Mouse (Mus musculus) MEL (cell line): Measurements from ENCODE around the gene Rpl7a. TPM values are rescaled to one million over a fixed set of nuclear protein-coding genes. Genes with fewer than 3 reads are reported as not detected.

Experiments used
- DNase-seq: peaks from one replicate; pipeline ENCODE4 v3.0.0; 2011; ENCODE audit warnings: low read depth, low spot score
- H3K27ac ChIP-seq: 2 replicates; pipeline ENCODE4 v1.5.1; 2012; ENCODE audit warnings: low read depth, mild to moderate bottlenecking, control low read depth, low read length, moderate library complexity; ENCODE audit not compliant: control insufficient read depth
- H3K27me3 ChIP-seq, 2 experiments: fragments of 150-350 bp in 1 of 2; sonication (generic) in 1 of 2; 2 replicates each; pipeline ENCODE4 v1.6.1; 2012; ENCODE audit warnings: low read length in 2 of 2, mild to moderate bottlenecking in 2 of 2, improper control_type of control experiment in 1 of 2, moderate library complexity in 1 of 2; ENCODE audit not compliant: insufficient read depth in 2 of 2, control insufficient read depth in 1 of 2
- H3K36me3 ChIP-seq, 2 experiments: 2 replicates each; pipeline ENCODE4 v1.6.1; 2012 to 2014; ENCODE audit warnings: low read length in 2 of 2, improper control_type of control experiment in 1 of 2, inconsistent platforms in 1 of 2, mild to moderate bottlenecking in 1 of 2; ENCODE audit not compliant: insufficient read depth in 2 of 2, control insufficient read depth in 1 of 2
- H3K4me1 ChIP-seq, 2 experiments: fragments of 150-350 bp in 1 of 2; sonication (generic) in 1 of 2; 2 replicates each; pipeline ENCODE4 v1.6.1; 2012; ENCODE audit warnings: low read length in 2 of 2, improper control_type of control experiment in 1 of 2, mild to moderate bottlenecking in 1 of 2; ENCODE audit not compliant: insufficient read depth in 2 of 2, control insufficient read depth in 1 of 2
- H3K4me3 ChIP-seq, 2 experiments: fragments of 150-350 bp in 1 of 2; sonication (generic) in 1 of 2; 2 replicates each; pipeline ENCODE4 v1.5.1; 2012; ENCODE audit warnings: low read depth in 2 of 2, low read length in 2 of 2, mild to moderate bottlenecking in 2 of 2, moderate library complexity in 2 of 2, control low read depth in 1 of 2, improper control_type of control experiment in 1 of 2; ENCODE audit not compliant: control insufficient read depth in 1 of 2, insufficient read depth in 1 of 2
- H3K79me2 ChIP-seq: 2 replicates; pipeline ENCODE4 v1.6.1; 2012; ENCODE audit warnings: mild to moderate bottlenecking, low read length, moderate library complexity; ENCODE audit not compliant: control insufficient read depth, poor library complexity, insufficient read depth
- H3K9ac ChIP-seq: 2 replicates; pipeline ENCODE4 v1.6.1; 2012; ENCODE audit warnings: low read depth, mild to moderate bottlenecking, control low read depth, low read length, moderate library complexity; ENCODE audit not compliant: control insufficient read depth, poor library complexity, severe bottlenecking
- H3K9me3 ChIP-seq: fragments of 150-350 bp; sonication (generic); replicated peaks from 2 replicates; pipeline ENCODE4 v1.6.1; 2012; ENCODE audit warnings: mild to moderate bottlenecking, low read length, improper control_type of control experiment, moderate library complexity; ENCODE audit not compliant: insufficient read depth
- CHD2 ChIP-seq: IDR thresholded peaks from 2 replicates; pipeline ENCODE4 v1.6.1; 2011; ENCODE audit warnings: low read length, improper control_type of control experiment
- CTCF ChIP-seq, 3 experiments: IDR thresholded peaks in 2 of 3; conservative IDR thresholded peaks in 1 of 3; 2 replicates each; pipeline ENCODE4 v1.5.1; 2011 to 2012; ENCODE audit warnings: low read length in 3 of 3, low read depth in 2 of 3, mild to moderate bottlenecking in 2 of 3, improper control_type of control experiment in 1 of 3, inconsistent platforms in 1 of 3, mixed read lengths in 1 of 3, moderate library complexity in 1 of 3; ENCODE audit not compliant: control insufficient read depth in 1 of 3, insufficient read depth in 1 of 3, poor library complexity in 1 of 3, severe bottlenecking in 1 of 3
- E2F4 ChIP-seq: IDR thresholded peaks from 2 replicates; pipeline ENCODE4 v1.6.1; 2011; ENCODE audit warnings: low read depth, low read length, improper control_type of control experiment, borderline replicate concordance
- ELF1 ChIP-seq: IDR thresholded peaks from 2 replicates; pipeline ENCODE4 v1.6.1; 2014; ENCODE audit warnings: low read depth, mild to moderate bottlenecking, inconsistent platforms, low read length, improper control_type of control experiment, moderate library complexity
- ETS1 ChIP-seq: IDR thresholded peaks from 2 replicates; pipeline ENCODE4 v1.6.1; 2012; ENCODE audit warnings: low read depth, mild to moderate bottlenecking, inconsistent platforms, low read length, improper control_type of control experiment, moderate library complexity
- GABPA ChIP-seq: IDR thresholded peaks from 2 replicates; pipeline ENCODE4 v1.6.1; 2012; ENCODE audit warnings: low read depth, mild to moderate bottlenecking, inconsistent platforms, low read length, improper control_type of control experiment, moderate library complexity
- GATA1 ChIP-seq: IDR thresholded peaks from 2 replicates; pipeline ENCODE4 v1.6.1; 2011; ENCODE audit warnings: low read depth, low read length, improper control_type of control experiment
- HCFC1 ChIP-seq: IDR thresholded peaks from 2 replicates; pipeline ENCODE4 v1.6.1; 2012; ENCODE audit warnings: low read depth, mild to moderate bottlenecking, inconsistent platforms, low read length, improper control_type of control experiment, moderate library complexity
- JUND ChIP-seq: IDR thresholded peaks from 2 replicates; pipeline ENCODE4 v1.6.1; 2011; ENCODE audit warnings: low read depth, mild to moderate bottlenecking, improper control_type of control experiment, low read length
- KAT2A ChIP-seq: conservative IDR thresholded peaks from 2 replicates; pipeline ENCODE4 v1.6.1; 2012; ENCODE audit warnings: low read depth, low read length, improper control_type of control experiment, inconsistent platforms
- MAFK ChIP-seq: IDR thresholded peaks from 2 replicates; pipeline ENCODE4 v1.6.1; 2011; ENCODE audit warnings: low read depth, mild to moderate bottlenecking, low read length, improper control_type of control experiment, borderline replicate concordance
- MAX ChIP-seq: IDR thresholded peaks from 2 replicates; pipeline ENCODE4 v1.6.1; 2011; ENCODE audit warnings: low read length, improper control_type of control experiment
- MAZ ChIP-seq: IDR thresholded peaks from 2 replicates; pipeline ENCODE4 v1.6.1; 2012; ENCODE audit warnings: low read depth, mild to moderate bottlenecking, inconsistent platforms, low read length, improper control_type of control experiment
- MXI1 ChIP-seq: IDR thresholded peaks from 2 replicates; pipeline ENCODE4 v1.6.1; 2011; ENCODE audit warnings: mild to moderate bottlenecking, low read depth, low read length, improper control_type of control experiment
- MYB ChIP-seq: IDR thresholded peaks from 2 replicates; pipeline ENCODE4 v1.6.1; 2011; ENCODE audit warnings: mild to moderate bottlenecking, low read depth, low read length, improper control_type of control experiment
- MYC ChIP-seq: IDR thresholded peaks from 2 replicates; pipeline ENCODE4 v1.6.1; 2011; ENCODE audit warnings: low read depth, mild to moderate bottlenecking, low read length, improper control_type of control experiment, moderate library complexity
- NRF1 ChIP-seq: IDR thresholded peaks from 2 replicates; pipeline ENCODE4 v1.6.1; 2014; ENCODE audit warnings: low read depth, mild to moderate bottlenecking, inconsistent platforms, low read length, improper control_type of control experiment, moderate library complexity; ENCODE audit not compliant: poor library complexity, insufficient read depth, severe bottlenecking
- POLR2A ChIP-seq, 2 experiments: IDR thresholded peaks; 2 replicates each; pipeline ENCODE4 v1.6.1; 2011 to 2012; ENCODE audit warnings: low read length in 2 of 2, mild to moderate bottlenecking in 2 of 2, control low read depth in 1 of 2, improper control_type of control experiment in 1 of 2, low read depth in 1 of 2, moderate library complexity in 1 of 2; ENCODE audit not compliant: control insufficient read depth in 1 of 2, insufficient read depth in 1 of 2, poor library complexity in 1 of 2
- SIN3A ChIP-seq: IDR thresholded peaks from 2 replicates; pipeline ENCODE4 v1.6.1; 2012; ENCODE audit warnings: low read length, improper control_type of control experiment, inconsistent platforms
- TAL1 ChIP-seq: IDR thresholded peaks from 2 replicates; pipeline ENCODE4 v1.6.1; 2012; ENCODE audit warnings: mild to moderate bottlenecking, inconsistent platforms, low read length, moderate library complexity, mixed read lengths
- TBP ChIP-seq: IDR thresholded peaks from 2 replicates; pipeline ENCODE4 v1.8.0; 2011; ENCODE audit warnings: low read depth, low read length, improper control_type of control experiment
- TCF12 ChIP-seq: IDR thresholded peaks from 2 replicates; pipeline ENCODE4 v1.6.1; 2014; ENCODE audit warnings: low read depth, mild to moderate bottlenecking, inconsistent platforms, low read length, improper control_type of control experiment, moderate library complexity
- UBTF ChIP-seq: IDR thresholded peaks from 2 replicates; pipeline ENCODE4 v1.6.1; 2012; ENCODE audit warnings: low read depth, mild to moderate bottlenecking, inconsistent platforms, low read length, improper control_type of control experiment, moderate library complexity, borderline replicate concordance; ENCODE audit not compliant: insufficient read depth
- ZC3H11A ChIP-seq: IDR thresholded peaks from 2 replicates; pipeline ENCODE4 v1.6.1; 2012; ENCODE audit warnings: low read depth, mild to moderate bottlenecking, inconsistent platforms, low read length, improper control_type of control experiment
- ZMIZ1 ChIP-seq: IDR thresholded peaks from 2 replicates; pipeline ENCODE4 v1.6.1; 2012; ENCODE audit warnings: low read depth, mild to moderate bottlenecking, inconsistent platforms, low read length, improper control_type of control experiment, moderate library complexity
- ZNF384 ChIP-seq: IDR thresholded peaks from 2 replicates; pipeline ENCODE4 v1.6.1; 2012; ENCODE audit warnings: low read depth, mild to moderate bottlenecking, inconsistent platforms, low read length, improper control_type of control experiment
- polyA plus RNA-seq, 2 experiments: library from polyadenylated mRNA; stranded (reverse) in 1 of 2; unstranded in 1 of 2; fragments of >175 nt in 1 of 2; fragments of >200 nt in 1 of 2; gene quantifications; 2 replicates each; pipeline versions ENCODE4 v1.2.1 to v1.2.4; 2012; ENCODE audit warnings: low replicate concordance in 2 of 2, low read depth in 1 of 2; ENCODE audit not compliant: insufficient read length in 2 of 2, insufficient read depth in 1 of 2, missing spikeins in 1 of 2
- total RNA-seq: library from RNA; depleted of rRNA; stranded (reverse); fragments of 300-350 nt; gene quantifications from 2 replicates; pipeline ENCODE4 v1.2.3, GENCODE M21; 2012

Rpl7a gene
- total and polyA plus RNA-seq, 3 experiments, result 1,526 to 3,335 TPM; not detected in 1

DNA sequence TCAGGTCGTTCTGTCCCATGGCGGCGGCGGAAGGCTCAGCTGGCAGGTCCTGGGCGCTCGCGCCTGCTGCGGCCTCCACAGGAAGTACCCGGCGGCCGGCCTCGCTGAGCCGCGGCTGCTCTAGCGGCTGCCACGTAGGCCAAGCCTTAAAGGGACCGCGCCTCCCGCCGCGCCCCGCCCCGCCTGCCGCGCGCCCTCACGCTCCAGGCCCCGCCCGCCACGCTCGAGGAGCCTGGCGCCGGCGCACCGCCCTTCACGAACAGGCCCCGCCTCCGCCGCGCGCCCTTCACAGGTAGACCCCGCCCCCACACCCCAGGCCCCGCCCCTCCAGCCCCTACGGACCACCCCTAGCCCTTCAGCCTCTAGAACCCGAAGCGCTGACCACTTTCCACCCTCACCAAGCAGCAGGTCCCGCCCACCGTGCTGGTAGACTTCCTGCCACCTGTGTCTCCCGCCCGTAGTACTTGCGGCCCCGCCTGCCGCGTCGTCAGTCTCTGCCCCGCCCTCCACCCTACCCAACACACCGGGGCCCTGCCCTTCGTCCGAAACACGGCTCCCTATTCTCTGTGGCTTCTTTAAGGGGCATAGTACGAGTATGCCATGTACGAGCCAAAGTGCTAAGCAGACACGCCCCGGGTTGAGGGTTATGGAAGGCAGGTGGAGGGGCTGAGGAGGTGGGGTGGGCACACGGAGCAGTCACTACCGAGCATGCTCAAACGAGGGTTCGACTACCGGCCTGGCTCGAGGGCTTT is 22.9 kb downstream of the Rpl7a start, which contains the start of the genes Surf4 and Stkld1 (continued):
- TF ChIP-seq NRF1 (peak; percentile 63), MAFK (no peak), MYB (no peak)
- TF ChIP-seq, all 39 proteins: peak for 14

DNA sequence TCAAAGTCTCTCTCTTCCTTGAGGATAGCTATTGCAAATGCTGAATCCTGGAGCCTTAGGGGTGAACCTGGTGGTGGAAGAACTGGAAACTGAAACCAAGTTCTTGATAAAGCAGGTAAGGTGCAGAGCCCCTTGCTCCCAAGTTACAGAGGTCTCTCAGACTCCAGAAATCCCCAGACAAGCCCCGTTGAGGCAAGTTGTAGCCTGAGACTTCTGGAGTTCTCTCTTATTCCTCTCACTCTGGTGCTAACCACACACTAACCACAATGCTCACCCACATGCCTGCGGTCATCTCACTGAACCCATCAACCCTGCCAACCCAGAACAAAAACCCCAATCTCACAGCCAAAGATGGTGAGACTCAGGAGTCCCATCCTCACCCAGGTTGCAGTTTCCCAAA is 24.7 kb downstream of the Rpl7a start:
- peak; percentile 25 for DNase-seq
- H3K36me3 ChIP-seq, result peaks cover 1 to 33% of the 10 kb centered on the region in 2 experiments; a peak in 2 of 4 replicates
- no peaks in the 10 kb centered on the region for H3K27me3 ChIP-seq
- no peak overlapping the region for H3K4me3 ChIP-seq
- H3K27ac ChIP-seq, result peak overlapping the region; percentile 18; the same call in 1 of the 2 replicates
- peaks cover 28% of the 10 kb centered on the region for H3K79me2 ChIP-seq
- H3K9me3 ChIP-seq, result no peaks in the 10 kb centered on the region
- H3K9ac ChIP-seq, result no peak overlapping the region
- H3K4me1 ChIP-seq, result peaks cover 16 to 41% of the 10 kb centered on the region in 2 experiments
- TF ChIP-seq CTCF (IDR thresholded peaks at IDR 0.05 in 2 of 3, conservative IDR thresholded peaks at IDR 0.05 in 1 of 3; ENCODE audit: control insufficient read depth in 1 of 3, insufficient read depth in 1 of 3, low read depth in 2 of 3, low read length in 3 of 3, poor library complexity in 1 of 3, severe bottlenecking in 1 of 3) (no peak), POLR2A (IDR thresholded peaks at IDR 0.05; ENCODE audit: control insufficient read depth in 1 of 2, insufficient read depth in 1 of 2, low read depth in 1 of 2, low read length in 2 of 2, poor library complexity in 1 of 2) (no peak), MAX (no peak), CHD2 (no peak), KAT2A (no peak), GABPA (no peak), ZNF384 (no peak), UBTF (no peak), TCF12 (no peak), MXI1 (no peak), JUND (no peak), MYB (no peak), ZC3H11A (no peak), E2F4 (no peak), MAZ (no peak), TAL1 (no peak)
- TF ChIP-seq, all 39 proteins: peak for 0

DNA sequence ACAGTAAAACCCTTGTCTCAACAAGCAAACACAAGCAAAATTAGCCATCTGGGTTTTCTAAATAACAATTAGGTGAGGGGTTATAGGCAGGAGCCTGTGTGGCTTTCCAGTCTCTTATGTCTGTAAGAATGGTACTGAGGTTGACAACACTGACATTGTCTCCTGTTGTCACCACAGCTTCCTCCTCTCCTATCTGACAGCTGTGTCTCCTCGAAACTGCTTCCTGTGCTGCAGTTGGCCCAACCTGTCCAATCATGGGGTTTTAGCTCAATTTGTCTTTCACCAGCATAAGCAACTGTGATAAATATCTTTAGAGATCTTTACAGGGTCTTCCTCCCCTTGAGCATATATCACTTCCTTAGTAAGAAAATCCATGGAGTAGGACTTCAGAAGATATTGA is 25.9 kb downstream of the Rpl7a start:
- no peak overlapping the region for H3K4me3 ChIP-seq
- 0 out of 2 replicates have a peak, but pooled peaks have one; percentile 16 for TF ChIP-seq ZMIZ1
- TF ChIP-seq CTCF (IDR thresholded peaks at IDR 0.05 in 2 of 3, conservative IDR thresholded peaks at IDR 0.05 in 1 of 3; ENCODE audit: control insufficient read depth in 1 of 3, insufficient read depth in 1 of 3, low read depth in 2 of 3, low read length in 3 of 3, poor library complexity in 1 of 3, severe bottlenecking in 1 of 3), result no peak
- TF ChIP-seq HCFC1, result peak; percentile 35; the same call in 1 of the 2 replicates
- no peak for TF ChIP-seq ZNF384
- TF ChIP-seq GATA1, result 0 out of 2 replicates have a peak, but pooled peaks have one; percentile 58
- peak; percentile 78 for TF ChIP-seq ETS1
- TF ChIP-seq ELF1, result peak; percentile 26; the same call in 1 of the 2 replicates
- TF ChIP-seq MAX, result peak; percentile 46; the same call in 1 of the 2 replicates
- TF ChIP-seq TBP, result peak; percentile 39; the same call in 1 of the 2 replicates
- TF ChIP-seq MYC, result 0 out of 2 replicates have a peak, but pooled peaks have one; percentile 36
- 0 out of 4 replicates have a peak, but pooled peaks of 1 of the 2 experiments have one; percentile 27 for TF ChIP-seq POLR2A (IDR thresholded peaks at IDR 0.05; ENCODE audit: control insufficient read depth in 1 of 2, insufficient read depth in 1 of 2, low read depth in 1 of 2, low read length in 2 of 2, poor library complexity in 1 of 2)
- peak; percentile 73 for TF ChIP-seq SIN3A
- TF ChIP-seq CHD2, result no peak
- no peak for TF ChIP-seq TAL1
- TF ChIP-seq MXI1, result peak; percentile 49; the same call in 1 of the 2 replicates
- TF ChIP-seq ZC3H11A, result 0 out of 2 replicates have a peak, but pooled peaks have one; percentile 12

More for the DNA sequence above, 25.9 kb downstream of the Rpl7a start:
- peaks cover under 1 to 23% of the 10 kb centered on the region in 2 experiments; a peak in 2 of 4 replicates for H3K36me3 ChIP-seq
- H3K9me3 ChIP-seq, result no peaks in the 10 kb centered on the region
- H3K27ac ChIP-seq, result peak overlapping the region; percentile 67
- H3K4me1 ChIP-seq, result peaks cover 15 to 32% of the 10 kb centered on the region in 2 experiments
- no peak overlapping the region for H3K9ac ChIP-seq
- H3K27me3 ChIP-seq, result no peaks in the 10 kb centered on the region
- peak; percentile 76 for DNase-seq
- peaks cover 18% of the 10 kb centered on the region for H3K79me2 ChIP-seq
